Mouse (Mus musculus): Measurements from ENCODE around the gene Immp2l. TPM values are rescaled to one million over a fixed set of nuclear protein-coding genes. Genes with fewer than 3 reads are reported as not detected.

Immp2l gene
- total RNA-seq, 2 experiments from 2014 or later = 15.0 to 33.8 TPM

GRCm38 (mm10) chr12:41949841-41950241 is 926.0 kb downstream of the Immp2l start:
- no peak for DNase-seq (ENCODE audit: low spot score in 2 of 2)

DNA sequence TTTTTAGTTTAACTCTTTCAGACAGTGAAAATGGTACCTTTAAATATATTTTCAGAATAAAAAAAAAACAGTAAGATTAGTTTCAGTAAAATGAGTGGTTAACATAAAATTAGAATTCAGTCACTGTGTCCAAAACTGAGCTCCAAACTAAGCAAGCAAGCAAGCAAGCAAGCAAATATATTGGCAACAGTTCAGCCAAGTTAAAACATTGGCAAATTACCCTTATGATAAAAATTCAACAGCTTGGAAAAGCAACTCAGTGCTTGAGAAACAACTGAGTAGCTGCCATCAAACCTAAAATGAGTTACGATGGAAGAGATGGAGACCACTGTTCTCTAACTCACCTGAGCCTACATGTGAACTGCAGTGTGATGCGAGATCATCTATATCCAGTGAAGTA is 926.8 kb downstream of the Immp2l start:
- DNase-seq (ENCODE audit: low spot score in 2 of 2) = no peak

GRCm38 (mm10) chr12:41961038-41961437 is 937.1 kb downstream of the Immp2l start:
- no peak for DNase-seq (ENCODE audit: low spot score in 2 of 2)

- no peak for DNase-seq (ENCODE audit: low spot score in 2 of 2)
These were observed 967.5 kb downstream of the Immp2l start for GRCm38 (mm10) chr12:41991408-41991807.

Measured in adrenal gland, adult 18-20 months (tissue).